Mouse (Mus musculus) small intestine, adult 2 months (tissue): Measurements from ENCODE around the gene Krt6b. TPM values are rescaled to one million over a fixed set of nuclear protein-coding genes. Genes with fewer than 3 reads are reported as not detected.
"Not testable (repeated sequence)": the region's sequence is repeated elsewhere in the genome, so short reads cannot be mapped to it uniquely, and the experiment has no call there.

Source experiments
- H3K27ac ChIP-seq: fragments of 200-500 bp; 2 replicates; pipeline ENCODE4 v1.5.1; 2012; ENCODE audit warnings: low read depth, low read length, control low read depth, inconsistent platforms; ENCODE audit not compliant: insufficient read depth
- H3K27me3 ChIP-seq: fragments of 200-500 bp; 2 replicates; pipeline ENCODE4 v1.6.1; 2012; ENCODE audit warnings: mild to moderate bottlenecking, moderate library complexity, low read length, inconsistent platforms; ENCODE audit not compliant: control insufficient read depth, insufficient read depth
- H3K36me3 ChIP-seq: fragments of 200-500 bp; 2 replicates; pipeline ENCODE4 v1.6.1; 2012; ENCODE audit warnings: mild to moderate bottlenecking, low read length, control low read depth, inconsistent platforms; ENCODE audit not compliant: control insufficient read depth, insufficient read depth
- H3K4me1 ChIP-seq: fragments of 200-500 bp; 2 replicates; pipeline ENCODE4 v1.6.1; 2012; ENCODE audit warnings: low read length, inconsistent platforms, mixed read lengths; ENCODE audit not compliant: control insufficient read depth, insufficient read depth, insufficient read length
- H3K4me3 ChIP-seq: fragments of 200-500 bp; 2 replicates; pipeline ENCODE4 v1.5.1; 2012; ENCODE audit warnings: low read depth, mild to moderate bottlenecking, control low read depth, inconsistent platforms, low read length, moderate library complexity
- CTCF ChIP-seq: fragments of 200-500 bp; IDR thresholded peaks from 2 replicates; pipeline ENCODE4 v1.5.1; 2012; ENCODE audit warnings: low read depth, mild to moderate bottlenecking, control low read depth, inconsistent platforms, low read length, moderate library complexity, mixed read lengths; ENCODE audit not compliant: insufficient replicate concordance, insufficient read length; ENCODE audit errors: extremely low read depth
- POLR2A ChIP-seq: fragments of 200-500 bp; IDR thresholded peaks from 2 replicates; pipeline ENCODE4 v1.6.1; 2012; ENCODE audit warnings: low read depth, mild to moderate bottlenecking, control low read depth, inconsistent platforms, low read length, moderate library complexity
- WGBS: fragments of 180-500 bp; shearing (Covaris S2); methylation state at CpG from one replicate; pipeline ENCODE4 v1.1.7; 2018; 5-methylcytosine and 5-hydroxymethylcytosine counted together
- polyA plus RNA-seq: library from polyadenylated mRNA; depleted of rRNA; stranded (reverse); fragments of >200 nt; gene quantifications from 2 replicates; pipeline ENCODE4 v1.2.3, GENCODE M21; 2012

The Krt6b gene
- polyA plus RNA-seq, 1 experiment, result 0.08 TPM

DNA sequence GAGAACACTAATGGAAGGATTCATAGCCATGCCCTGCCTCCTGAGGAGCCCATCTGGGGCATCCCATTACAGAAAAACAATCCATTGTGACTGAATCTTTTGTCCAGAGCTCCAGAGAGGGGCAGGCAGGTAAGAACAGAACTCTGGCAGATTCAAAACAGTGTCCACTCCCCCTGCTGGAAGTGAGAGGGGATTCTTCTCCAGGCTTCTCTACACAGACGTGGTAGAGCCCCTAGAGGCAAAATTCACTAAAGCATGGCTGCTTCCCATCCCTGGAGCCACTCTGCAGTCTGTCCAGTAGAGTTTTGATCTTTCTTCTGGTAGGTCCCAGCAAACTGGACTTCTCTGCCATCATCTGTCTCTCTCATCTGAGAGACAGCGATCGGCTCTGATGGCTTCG, 24.0 kb upstream of the Krt6b start:
- no peaks in the 10 kb centered on the region for H3K27me3 ChIP-seq
- no peak overlapping the region for H3K4me3 ChIP-seq
- TF ChIP-seq CTCF (peak; percentile 25; the same call in 1 of the 2 replicates), POLR2A (no peak)
- H3K27ac ChIP-seq, result no peak overlapping the region
- WGBS, result 68% methylated on average over 4 of the region's 4 CpGs
- H3K36me3 ChIP-seq, result no peaks in the 10 kb centered on the region
- no peaks in the 10 kb centered on the region for H3K4me1 ChIP-seq

DNA sequence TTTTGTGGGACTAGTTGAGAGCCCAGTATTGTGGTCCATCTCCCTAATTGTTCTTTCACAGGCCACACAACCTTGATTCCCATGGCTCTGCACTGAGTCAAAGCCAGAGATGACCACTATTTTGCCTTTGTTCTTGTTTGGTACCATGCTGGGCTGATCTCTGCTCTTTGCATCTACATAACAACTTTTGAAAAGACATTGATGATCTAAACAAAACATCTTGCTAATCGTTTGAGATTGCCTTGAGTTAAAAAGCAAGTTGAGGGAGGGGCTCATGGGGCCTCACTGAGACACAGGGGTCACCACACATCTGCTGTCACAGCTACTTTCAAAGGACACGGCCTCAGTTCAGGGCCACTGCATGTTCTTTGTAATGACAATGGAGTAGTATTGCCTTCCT, 22.3 kb upstream of the Krt6b start:
- H3K27me3 ChIP-seq, result no peaks in the 10 kb centered on the region
- H3K4me3 ChIP-seq, result no peak overlapping the region
- no peaks in the 10 kb centered on the region for H3K36me3 ChIP-seq
- H3K27ac ChIP-seq, result no peak overlapping the region
- WGBS, result 45% methylated on average over 2 of the region's 2 CpGs
- TF ChIP-seq POLR2A, result no peak
- H3K4me1 ChIP-seq, result no peaks in the 10 kb centered on the region

DNA sequence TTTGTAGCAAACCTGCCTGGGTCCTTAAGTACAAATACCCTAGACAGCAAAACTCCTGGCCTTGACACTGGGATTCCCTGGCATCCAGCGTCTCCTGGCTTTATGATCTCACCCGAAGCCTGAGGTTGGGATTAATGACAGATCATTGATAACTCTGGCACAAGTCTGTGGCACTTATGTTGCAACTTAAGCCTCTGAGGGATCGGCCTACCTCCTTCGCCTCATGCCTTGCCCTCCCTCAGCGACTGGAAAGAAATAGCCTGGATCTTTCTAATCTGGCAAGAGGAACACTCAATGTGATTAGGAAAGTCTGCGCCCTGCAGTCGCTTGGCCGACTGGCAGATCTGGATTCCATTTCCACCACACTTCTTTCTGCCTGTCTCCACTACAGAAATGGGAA, 19.8 kb upstream of the Krt6b start:
- no peak overlapping the region for H3K4me3 ChIP-seq
- 75% methylated on average over 8 of the region's 8 CpGs for WGBS
- no peaks in the 10 kb centered on the region for H3K4me1 ChIP-seq
- no peak overlapping the region for H3K27ac ChIP-seq
- TF ChIP-seq POLR2A, result no peak
- TF ChIP-seq CTCF, result no peak
- H3K36me3 ChIP-seq, result no peaks in the 10 kb centered on the region
- H3K27me3 ChIP-seq, result peaks cover 5% of the 10 kb centered on the region; the same call in 1 of the 2 replicates

DNA sequence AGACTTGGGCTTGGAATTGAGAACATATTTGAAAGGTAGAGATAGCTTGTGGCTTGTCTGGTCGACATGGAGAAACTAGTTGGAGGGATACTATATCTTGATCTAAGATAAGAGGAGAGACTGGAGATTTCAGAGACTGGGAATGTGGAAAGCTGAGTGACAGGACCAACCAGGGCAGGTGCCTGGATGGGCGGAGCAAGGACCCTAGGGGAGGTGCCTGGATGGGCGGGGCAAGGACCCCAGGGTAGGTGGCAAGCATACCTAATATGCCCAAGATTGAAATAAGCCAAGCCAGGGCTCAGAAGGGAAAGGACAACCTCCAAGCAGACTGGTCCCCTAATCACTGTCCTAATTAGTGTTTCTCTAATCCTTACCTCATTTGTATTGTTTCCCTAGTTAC, 19.1 kb upstream of the Krt6b start:
- H3K36me3 ChIP-seq, result no peaks in the 10 kb centered on the region
- TF ChIP-seq POLR2A (no peak), CTCF (no peak)
- no peak overlapping the region for H3K27ac ChIP-seq
- no peaks in the 10 kb centered on the region for H3K4me1 ChIP-seq
- WGBS, result 32% methylated on average over 3 of the region's 3 CpGs
- peaks cover 5% of the 10 kb centered on the region; the same call in 1 of the 2 replicates for H3K27me3 ChIP-seq
- H3K4me3 ChIP-seq, result no peak overlapping the region

DNA sequence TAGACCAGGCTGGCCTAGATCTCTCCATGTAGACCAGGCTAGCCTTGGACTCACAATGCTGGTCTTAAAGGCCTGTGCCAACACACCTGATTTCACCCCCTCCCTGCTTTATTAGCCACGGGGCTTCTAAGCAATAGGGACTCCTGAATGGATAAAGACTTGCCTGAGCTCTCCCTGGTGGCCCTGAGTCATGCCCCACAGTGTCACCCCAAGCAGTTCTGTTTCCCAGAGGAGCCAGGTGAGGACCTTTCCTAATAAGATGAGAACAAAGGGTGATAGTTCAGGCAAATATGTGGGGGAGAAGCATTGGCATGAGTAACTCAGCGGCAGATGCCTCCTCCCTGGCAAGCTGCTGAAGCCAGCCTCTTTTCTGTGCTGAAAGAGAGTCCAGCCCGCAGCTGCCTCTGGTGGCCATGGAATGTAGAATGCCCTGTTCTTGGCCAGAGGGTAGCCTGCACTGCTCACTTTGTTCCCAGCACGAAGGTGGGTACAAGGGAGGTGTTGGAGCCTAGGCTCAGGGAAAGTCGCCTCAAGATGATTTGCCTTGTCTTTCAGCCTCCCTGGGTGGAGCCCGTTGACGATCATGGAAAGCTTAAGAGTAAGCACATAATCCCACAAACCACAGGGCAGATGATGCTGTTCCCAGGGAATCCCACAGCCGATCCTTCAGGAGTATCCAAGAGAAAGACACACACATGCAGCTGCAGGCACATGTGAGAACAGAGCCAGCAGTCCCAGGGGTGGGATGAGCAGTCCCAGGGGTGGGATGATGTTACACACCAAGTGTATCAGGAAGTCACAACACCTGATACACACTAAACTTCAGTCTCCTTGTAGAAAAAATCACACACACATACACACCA, 17.5 kb upstream of the Krt6b start:
- Histone ChIP-seq H3K4me3 (no peak overlapping the region), H3K27ac (no peak overlapping the region), H3K27me3 (peaks cover 5% of the 10 kb centered on the region; the same call in 1 of the 2 replicates), H3K36me3 (no peaks in the 10 kb centered on the region), H3K4me1 (no peaks in the 10 kb centered on the region)
- WGBS, result 54% methylated on average over 8 of the region's 8 CpGs
- no peak for TF ChIP-seq POLR2A
- TF ChIP-seq CTCF, result no peak

DNA sequence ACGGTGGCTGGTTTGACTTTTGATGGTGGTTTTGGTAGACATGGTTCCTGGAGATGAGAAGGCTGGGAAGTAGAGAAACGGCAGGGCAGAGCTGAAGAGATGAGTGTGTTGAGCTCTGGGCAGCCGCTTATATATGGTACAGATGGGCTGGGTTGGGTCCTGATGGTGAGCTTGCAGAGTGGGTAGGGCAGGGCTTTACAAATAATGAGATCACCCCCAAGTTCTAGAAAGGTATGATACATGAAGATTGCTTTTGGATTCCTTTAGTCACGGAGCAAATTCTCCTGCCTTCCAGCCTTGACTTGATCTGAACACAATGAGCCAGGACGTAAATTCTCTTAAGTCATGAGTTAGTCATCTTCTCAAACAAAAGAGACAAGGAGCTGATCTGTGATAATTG, 14.1 kb upstream of the Krt6b start, which contains the start of gene Krt6a:
Gene Krt6a, minus strand, starts transcription at position 101 of the 400 bp plus-strand sequence.
- Histone ChIP-seq H3K27ac (no peak within 1 kb of the TSS), H3K4me3 (no peak within 1 kb of the TSS), H3K36me3 (no peaks in the 10 kb centered on the region), H3K4me1 (no peaks in the 10 kb centered on the region), H3K27me3 (peaks cover 5% of the 10 kb centered on the region; the same call in 1 of the 2 replicates)
- 71% methylated on average over 5 of the region's 5 CpGs for WGBS
- no peak for TF ChIP-seq POLR2A
- TF ChIP-seq CTCF, result no peak

DNA sequence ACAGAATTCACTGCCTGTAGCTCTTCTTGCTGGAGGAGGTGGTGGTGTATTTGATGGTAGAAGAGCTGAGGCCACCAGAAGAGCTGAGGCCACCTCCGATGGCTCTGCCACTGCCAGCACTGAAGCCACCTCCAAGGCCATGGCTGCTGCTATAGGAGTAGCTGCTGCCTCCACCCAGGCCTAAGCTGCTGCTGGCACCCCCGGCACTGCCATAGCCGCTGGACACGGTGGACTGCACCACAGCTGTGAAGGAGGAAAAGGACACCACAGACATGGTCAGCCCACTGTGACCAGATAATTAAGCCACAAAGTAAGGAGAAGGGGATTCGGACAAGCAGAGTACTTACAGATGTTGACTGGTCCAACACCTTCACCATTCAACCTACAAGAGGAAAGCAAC, 10.4 kb upstream of the Krt6b start:
- not testable (repeated sequence) for H3K4me3 ChIP-seq, H3K27ac ChIP-seq, H3K27me3 ChIP-seq, H3K4me1 ChIP-seq, H3K36me3 ChIP-seq
- 94% methylated on average over 5 of the region's 5 CpGs for WGBS
